Mouse (Mus musculus) liver, embryonic 15.5 days (tissue): ENCODE measurements around the gene Uqcrq. TPM values are rescaled to one million over a fixed set of nuclear protein-coding genes. Genes with fewer than 3 reads are reported as not detected.

Experiments
- ATAC-seq: fragments of 200-750 bp; cut with Nextera tagmentation; 2 replicates; pipeline ENCODE4 v1.8.0; 2017; ENCODE audit warnings: moderate number of reproducible peaks, mild to moderate bottlenecking, moderate library complexity; ENCODE audit not compliant: insufficient read depth
- H3K27ac ChIP-seq: fragments of 300-500 bp; sonication (generic); replicated peaks from 2 replicates; pipeline ENCODE4 v1.5.1; 2015; ENCODE audit warnings: mild to moderate bottlenecking, inconsistent platforms
- H3K27me3 ChIP-seq: fragments of 300-500 bp; sonication (generic); 2 replicates; pipeline ENCODE4 v1.6.1; 2015; ENCODE audit warnings: mild to moderate bottlenecking, inconsistent platforms
- H3K36me3 ChIP-seq: fragments of 300-500 bp; sonication (generic); replicated peaks from 2 replicates; pipeline ENCODE4 v1.6.1; 2015; ENCODE audit warnings: moderate library complexity, mild to moderate bottlenecking, inconsistent platforms
- H3K4me1 ChIP-seq: fragments of 300-500 bp; sonication (generic); replicated peaks from 2 replicates; pipeline ENCODE4 v1.6.1; 2015; ENCODE audit warnings: inconsistent platforms
- H3K4me2 ChIP-seq: fragments of 300-500 bp; sonication (generic); 2 replicates; pipeline ENCODE4 v1.6.1; 2015; ENCODE audit warnings: moderate library complexity, mild to moderate bottlenecking, inconsistent platforms
- H3K4me3 ChIP-seq: fragments of 300-500 bp; sonication (generic); replicated peaks from 2 replicates; pipeline ENCODE4 v1.5.1; 2015; ENCODE audit warnings: mild to moderate bottlenecking, inconsistent platforms
- H3K9ac ChIP-seq: fragments of 300-500 bp; sonication (generic); 2 replicates; pipeline ENCODE4 v1.6.1; 2015; ENCODE audit warnings: moderate library complexity, mild to moderate bottlenecking, inconsistent platforms
- H3K9me3 ChIP-seq: fragments of 300-500 bp; sonication (generic); replicated peaks from 2 replicates; pipeline ENCODE4 v1.6.1; 2016; ENCODE audit warnings: inconsistent platforms
- WGBS: fragments of 180-500 bp; shearing (Covaris S2); methylation state at CpG from one replicate; pipeline ENCODE4 v1.1.7; 2015; ENCODE audit warnings: mixed read lengths; ENCODE audit not compliant: insufficient replicate concordance; 5-methylcytosine and 5-hydroxymethylcytosine counted together
- polyA plus RNA-seq: library from polyadenylated mRNA; unstranded; fragments of >200 nt; fragmentation: Nextera tagmentation; extraction: Ambion mirVana; gene quantifications from 2 replicates; pipeline ENCODE4 v1.2.1, GENCODE M21; 2015

Gene Uqcrq
- polyA plus RNA-seq, 1 experiment from 2014 or later: 512 TPM

DNA sequence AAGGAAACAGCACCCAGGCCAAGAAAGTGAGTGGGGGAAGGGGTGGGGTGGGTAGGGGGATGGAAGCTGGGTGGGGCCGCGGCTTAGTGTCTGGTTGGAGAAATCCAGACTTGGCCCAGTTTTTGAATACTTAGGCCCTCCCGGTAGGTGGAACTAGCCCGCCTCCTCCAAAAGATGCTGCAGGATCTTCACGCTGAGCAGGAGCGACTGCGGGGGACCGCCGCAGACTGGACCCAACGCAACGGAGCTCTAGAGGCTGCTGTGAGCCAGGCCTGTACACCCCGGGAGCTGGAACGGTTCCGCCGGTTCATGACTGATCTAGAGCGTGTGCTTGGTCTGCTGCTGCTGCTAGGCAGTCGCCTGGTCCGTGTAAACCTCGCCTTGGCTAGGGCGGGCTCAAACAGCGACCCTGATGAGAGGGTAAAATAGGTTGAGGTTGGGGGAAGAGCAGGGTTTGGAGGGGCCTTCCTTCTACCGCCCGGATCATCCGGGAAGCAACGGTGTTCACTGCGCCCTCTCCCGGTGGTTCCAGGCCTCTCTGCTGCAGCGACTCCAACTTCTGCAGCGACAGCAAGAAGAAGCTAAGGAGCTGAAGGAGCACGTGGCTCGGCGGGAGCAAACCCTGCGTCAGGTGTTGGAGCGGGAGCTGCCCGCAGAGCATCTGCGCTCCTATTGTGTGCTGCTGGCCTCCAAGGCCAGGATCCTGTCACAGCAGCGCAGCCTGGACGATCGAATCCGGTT lies 35.8 kb upstream of the Uqcrq start:
- peak overlapping the region; percentile 35 for H3K4me2 ChIP-seq
- H3K36me3 ChIP-seq: no peaks in the 10 kb centered on the region
- peaks cover 89% of the 10 kb centered on the region for H3K27me3 ChIP-seq
- 15% methylated on average over 40 of the region's 40 CpGs for WGBS
- peaks cover 31% of the 10 kb centered on the region for H3K4me1 ChIP-seq
- peak overlapping the region; percentile 9; the same call in 1 of the 2 replicates for H3K4me3 ChIP-seq
- ATAC-seq: peak; percentile 11; the same call in 1 of the 2 replicates
- no peak overlapping the region for H3K9ac ChIP-seq
- H3K9me3 ChIP-seq: no peaks in the 10 kb centered on the region
- no peak overlapping the region for H3K27ac ChIP-seq

DNA sequence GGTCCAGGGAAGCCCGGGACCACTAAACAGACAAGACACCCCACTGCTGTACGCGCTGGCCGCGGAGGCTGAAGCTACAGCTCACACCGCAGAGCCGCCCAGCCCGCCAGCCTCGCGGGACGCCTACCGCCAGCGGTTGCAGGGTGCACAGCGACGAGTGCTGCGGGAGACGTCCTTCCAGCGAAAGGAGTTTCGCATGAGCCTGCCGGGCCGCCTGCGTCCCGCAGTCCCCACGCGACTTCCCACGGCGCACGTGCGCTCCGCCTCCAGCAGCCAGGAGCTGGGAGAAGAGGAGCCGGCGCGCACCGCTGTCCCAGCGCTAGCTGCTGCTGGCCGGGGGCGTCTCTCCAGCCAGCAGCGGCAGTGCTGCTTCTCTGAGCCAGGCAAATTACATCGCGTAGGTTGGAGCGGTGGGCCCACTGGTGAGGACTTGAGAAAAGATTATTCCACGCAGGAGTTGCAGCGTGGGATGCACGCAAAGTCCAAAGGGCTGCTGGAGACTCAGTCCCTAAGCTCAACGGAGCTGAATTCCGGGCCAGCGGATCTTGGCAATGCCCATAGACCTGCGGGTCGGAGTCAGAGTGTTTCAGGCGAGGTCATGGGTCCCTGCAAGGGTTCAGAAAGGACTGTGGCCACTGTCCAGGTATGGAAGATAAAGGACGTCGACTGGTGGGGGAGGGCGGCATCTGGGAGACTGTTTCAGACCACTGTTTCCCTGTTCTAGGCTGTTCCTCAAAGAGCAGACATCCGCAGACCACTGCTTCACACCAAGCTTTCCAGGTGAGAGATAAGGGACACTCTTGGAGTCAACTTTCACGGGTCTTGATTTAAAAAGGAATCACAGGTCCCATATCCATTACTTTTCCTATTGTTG lies 33.2 kb upstream of the Uqcrq start:
- Histone ChIP-seq H3K36me3 (no peaks in the 10 kb centered on the region), H3K27me3 (peaks cover 80% of the 10 kb centered on the region), H3K9me3 (no peaks in the 10 kb centered on the region), H3K4me3 (peak overlapping the region; percentile 26; the same call in 1 of the 2 replicates), H3K4me2 (peak overlapping the region; percentile 57), H3K27ac (no peak overlapping the region), H3K4me1 (peaks cover 29% of the 10 kb centered on the region), H3K9ac (no peak overlapping the region)
- WGBS: 7% methylated on average over 55 of the region's 55 CpGs
- no peak for ATAC-seq

DNA sequence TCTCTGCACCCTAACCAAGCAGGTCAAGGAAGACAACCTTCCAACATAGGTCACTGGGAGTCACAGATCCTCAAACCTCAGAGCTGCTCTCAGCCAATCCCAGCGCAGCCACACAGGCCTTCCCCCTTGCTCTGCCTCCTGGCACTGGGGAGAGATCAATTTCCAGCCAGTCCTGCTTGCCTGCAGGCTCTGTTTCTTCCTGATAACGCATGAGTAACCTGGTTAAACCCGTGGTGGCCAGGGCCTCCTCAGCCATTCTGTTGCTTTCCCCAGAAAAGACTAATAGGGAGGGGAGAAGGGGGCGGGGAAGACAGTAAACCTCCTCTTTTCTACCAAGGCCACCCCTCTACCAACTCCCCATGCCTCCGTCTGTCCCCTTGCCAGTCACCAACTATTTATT lies 31.1 kb upstream of the Uqcrq start:
- Histone ChIP-seq H3K36me3 (no peaks in the 10 kb centered on the region), H3K9ac (no peak overlapping the region), H3K4me3 (no peak overlapping the region), H3K9me3 (no peaks in the 10 kb centered on the region), H3K4me1 (peaks cover 39% of the 10 kb centered on the region), H3K27me3 (peaks cover 90% of the 10 kb centered on the region), H3K4me2 (no peak overlapping the region), H3K27ac (no peak overlapping the region)
- 7% methylated on average over 5 of the region's 5 CpGs for WGBS
- peak; percentile 22; the same call in 1 of the 2 replicates for ATAC-seq

DNA sequence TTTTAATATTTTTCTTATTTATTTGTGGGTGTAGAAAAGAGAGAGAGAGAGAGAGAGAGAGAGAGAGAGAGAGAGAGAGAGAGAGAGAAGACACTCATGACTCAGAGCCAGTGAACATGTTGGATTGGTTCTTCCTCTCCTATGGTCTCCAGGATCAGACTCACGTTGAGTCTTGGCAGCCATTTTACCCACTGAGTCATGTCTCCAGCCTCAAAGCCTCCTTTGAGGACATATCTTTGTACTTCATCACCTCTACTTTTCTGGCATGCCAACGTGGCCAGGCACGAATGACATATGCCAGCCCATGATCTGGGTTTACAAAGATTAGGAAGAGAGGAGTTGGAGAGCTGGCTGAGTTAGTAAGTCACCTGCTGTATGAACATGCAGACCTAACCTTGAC lies 29.6 kb upstream of the Uqcrq start:
- ATAC-seq: no peak

DNA sequence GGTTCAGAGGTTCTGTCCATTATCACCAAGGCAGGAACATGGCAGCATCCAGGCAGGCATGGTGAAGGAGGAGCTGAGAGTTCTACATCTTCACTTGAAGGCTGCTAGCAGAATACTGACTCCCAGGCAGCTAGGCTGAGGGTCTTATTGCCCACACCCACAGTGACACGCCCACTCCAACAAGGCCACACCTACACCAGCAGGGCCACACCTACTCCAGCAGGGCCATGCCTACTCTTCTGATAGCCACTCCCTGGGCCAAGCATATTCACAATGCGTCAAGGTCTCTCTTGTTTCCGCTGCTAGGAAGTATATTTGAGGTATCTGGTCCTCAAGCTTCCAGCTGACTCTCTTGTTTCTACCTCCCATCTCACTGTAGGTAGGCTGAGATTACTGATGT lies 28.4 kb upstream of the Uqcrq start:
- H3K4me1 ChIP-seq: peaks cover 33% of the 10 kb centered on the region

More for the DNA sequence above, 29.6 kb upstream of the Uqcrq start:
- Histone ChIP-seq H3K27me3 (peaks cover 90% of the 10 kb centered on the region), H3K9me3 (no peaks in the 10 kb centered on the region), H3K27ac (no peak overlapping the region), H3K4me1 (peaks cover 34% of the 10 kb centered on the region), H3K9ac (no peak overlapping the region), H3K36me3 (no peaks in the 10 kb centered on the region), H3K4me2 (no peak overlapping the region), H3K4me3 (no peak overlapping the region)
- 61% methylated on average over 3 of the region's 3 CpGs for WGBS

DNA sequence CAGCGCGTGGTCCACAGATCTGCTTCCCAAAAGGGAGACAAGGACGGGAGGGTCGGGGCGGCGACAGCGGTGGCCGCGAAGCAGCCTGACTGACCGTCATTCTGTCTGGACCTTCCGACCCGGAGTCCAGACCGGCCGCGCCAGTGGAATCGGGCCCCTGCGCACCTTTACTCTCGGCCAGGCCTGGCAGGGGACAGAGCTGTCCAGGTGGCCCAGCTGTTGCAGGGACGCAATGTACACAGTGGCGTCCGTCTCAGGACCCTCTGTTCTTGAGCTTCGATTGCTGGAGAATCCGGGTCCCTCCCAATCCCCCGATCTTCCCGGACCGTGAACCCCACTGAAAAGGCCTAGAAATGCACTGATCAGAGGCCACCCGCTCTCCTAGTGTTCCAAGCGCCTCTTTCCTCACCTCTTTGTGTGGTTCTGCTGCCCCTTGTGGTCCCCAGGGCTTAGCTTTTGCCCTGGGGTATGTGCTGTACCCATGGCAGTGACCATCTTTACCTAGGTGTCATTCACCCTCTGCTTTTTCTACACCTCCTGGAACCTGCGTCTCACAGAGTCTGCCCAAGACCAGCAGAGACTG lies 26.8 kb upstream of the Uqcrq start:
- peak; percentile 49 for ATAC-seq
- WGBS: 9% methylated on average over 29 of the region's 29 CpGs
- Histone ChIP-seq H3K27ac (peak overlapping the region; percentile 61), H3K4me1 (peaks cover 23% of the 10 kb centered on the region), H3K4me3 (peak overlapping the region; percentile 57), H3K27me3 (peaks cover 69% of the 10 kb centered on the region), H3K36me3 (no peaks in the 10 kb centered on the region), H3K4me2 (peak overlapping the region; percentile 64), H3K9me3 (no peaks in the 10 kb centered on the region), H3K9ac (peak overlapping the region; percentile 37; the same call in 1 of the 2 replicates)

More for the DNA sequence above, 28.4 kb upstream of the Uqcrq start:
- no peak for ATAC-seq
- Histone ChIP-seq H3K27me3 (peaks cover 84% of the 10 kb centered on the region), H3K27ac (no peak overlapping the region), H3K4me3 (no peak overlapping the region), H3K4me2 (no peak overlapping the region), H3K36me3 (no peaks in the 10 kb centered on the region), H3K9me3 (no peaks in the 10 kb centered on the region), H3K9ac (no peak overlapping the region)
- WGBS: 49% methylated on average over 3 of the region's 3 CpGs

DNA sequence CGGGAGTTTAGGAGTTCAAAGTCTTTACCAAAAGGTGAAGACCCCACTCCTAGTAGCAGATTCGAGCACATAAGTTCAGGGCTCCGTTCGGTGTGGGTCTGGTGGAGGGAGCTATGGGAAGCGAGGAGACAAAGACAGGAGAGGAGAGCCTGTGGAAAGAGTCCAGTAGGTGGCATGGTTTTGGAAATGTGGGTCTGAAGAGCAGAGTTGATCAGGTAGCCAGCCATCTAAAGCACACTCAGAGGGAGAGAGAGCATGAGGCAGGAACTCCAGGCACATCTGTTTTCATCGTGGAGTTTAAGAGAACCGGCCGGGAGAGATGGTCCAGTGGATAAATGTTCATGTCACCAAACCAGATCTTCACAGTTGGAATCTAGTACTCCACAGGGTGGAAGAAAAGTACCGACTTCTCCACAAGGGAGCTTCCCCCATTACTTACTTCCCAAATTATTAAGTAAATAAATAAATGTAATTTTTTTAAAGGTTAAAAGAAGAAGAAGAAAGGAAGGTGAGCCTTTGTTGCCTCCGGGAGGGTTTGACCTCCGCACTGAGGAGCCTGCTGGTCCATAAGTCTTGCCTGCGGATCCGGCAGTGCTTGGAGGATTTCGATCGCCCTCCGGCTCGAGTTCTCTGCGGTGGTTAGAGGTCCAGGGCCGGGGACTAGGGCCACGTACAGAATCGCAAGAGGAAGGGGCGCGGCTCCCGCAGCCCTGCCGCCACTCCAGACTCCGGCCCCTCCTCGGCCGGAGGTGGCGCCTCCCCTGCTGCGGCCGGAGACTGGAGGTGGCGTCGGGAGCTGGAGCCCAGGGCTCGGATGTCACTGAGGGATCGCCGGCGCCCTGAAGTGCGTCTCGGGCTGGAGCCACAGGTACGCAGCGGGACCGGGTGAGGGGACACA lies 26.1 kb upstream of the Uqcrq start, which contains the start of the genes Gm10447 and Shroom1:
TSS of gene Gm10447 (minus strand) at position 637 of the 898 bp plus-strand sequence.
TSS of gene Shroom1 (plus strand) at position 732 of the 898 bp plus-strand sequence.
- Histone ChIP-seq H3K4me3 (peak within 1 kb of the TSS; percentile 57), H3K4me1 (peaks cover 18% of the 10 kb centered on the region), H3K4me2 (peak within 1 kb of the TSS; percentile 64), H3K27me3 (peaks cover 62% of the 10 kb centered on the region), H3K9ac (peak within 1 kb of the TSS; percentile 37; the same call in 1 of the 2 replicates), H3K36me3 (no peaks in the 10 kb centered on the region), H3K9me3 (no peaks in the 10 kb centered on the region), H3K27ac (peak within 1 kb of the TSS; percentile 61)
- peak; percentile 78 for ATAC-seq
- WGBS: 4% methylated on average over 42 of the region's 42 CpGs

DNA sequence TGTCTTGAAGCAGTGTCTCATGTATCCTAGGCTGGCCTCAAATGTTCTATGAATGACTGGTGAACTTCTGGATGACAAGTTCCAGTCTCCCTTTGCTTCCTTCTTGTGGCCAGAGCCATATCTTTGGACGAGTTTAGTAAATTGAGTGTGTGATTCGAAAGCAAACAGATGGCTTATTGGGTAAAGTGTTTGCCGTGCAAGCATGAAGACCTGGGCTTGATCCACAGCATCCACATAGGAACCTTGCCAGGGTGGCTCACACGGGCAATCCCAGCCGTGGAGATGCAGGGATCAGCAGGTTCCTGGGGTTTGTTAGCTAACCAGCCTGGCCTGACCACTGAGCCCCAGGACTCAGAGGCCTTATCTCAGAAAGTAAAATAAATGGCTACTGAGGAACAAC lies 22.4 kb upstream of the Uqcrq start:
- H3K27ac ChIP-seq: no peak overlapping the region
- H3K9me3 ChIP-seq: no peaks in the 10 kb centered on the region
- no peaks in the 10 kb centered on the region for H3K36me3 ChIP-seq
- H3K27me3 ChIP-seq: peaks cover 55% of the 10 kb centered on the region
- no peak overlapping the region for H3K9ac ChIP-seq
- 63% methylated on average over 5 of the region's 5 CpGs for WGBS
- no peak for ATAC-seq
- H3K4me2 ChIP-seq: no peak overlapping the region
- H3K4me1 ChIP-seq: peaks cover 22% of the 10 kb centered on the region
- H3K4me3 ChIP-seq: no peak overlapping the region

DNA sequence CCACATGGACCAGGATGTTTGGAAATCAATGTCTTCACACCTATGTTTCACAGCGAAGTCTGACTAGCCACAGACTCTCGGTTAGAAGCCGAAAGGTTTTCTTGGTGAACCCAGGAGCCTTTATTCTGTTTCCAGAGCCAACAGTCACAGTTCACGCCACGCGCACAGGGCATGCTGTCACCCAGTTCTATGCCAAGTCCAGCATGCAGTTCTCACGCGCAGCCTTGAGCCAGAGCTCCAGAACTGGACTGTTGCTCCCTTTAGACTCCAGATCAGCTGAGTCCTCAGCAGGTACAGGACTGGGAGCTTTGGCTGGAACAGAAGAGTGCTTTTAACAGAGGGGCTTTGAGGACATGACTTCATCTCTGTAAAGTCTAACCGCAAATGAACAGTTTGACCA lies 21.8 kb upstream of the Uqcrq start:
- no peak for ATAC-seq
- Histone ChIP-seq H3K4me1 (peaks cover 16% of the 10 kb centered on the region), H3K36me3 (no peaks in the 10 kb centered on the region), H3K27me3 (peaks cover 49% of the 10 kb centered on the region), H3K9ac (no peak overlapping the region), H3K4me3 (no peak overlapping the region), H3K4me2 (no peak overlapping the region), H3K9me3 (no peaks in the 10 kb centered on the region), H3K27ac (no peak overlapping the region)
- 80% methylated on average over 9 of the region's 9 CpGs for WGBS

DNA sequence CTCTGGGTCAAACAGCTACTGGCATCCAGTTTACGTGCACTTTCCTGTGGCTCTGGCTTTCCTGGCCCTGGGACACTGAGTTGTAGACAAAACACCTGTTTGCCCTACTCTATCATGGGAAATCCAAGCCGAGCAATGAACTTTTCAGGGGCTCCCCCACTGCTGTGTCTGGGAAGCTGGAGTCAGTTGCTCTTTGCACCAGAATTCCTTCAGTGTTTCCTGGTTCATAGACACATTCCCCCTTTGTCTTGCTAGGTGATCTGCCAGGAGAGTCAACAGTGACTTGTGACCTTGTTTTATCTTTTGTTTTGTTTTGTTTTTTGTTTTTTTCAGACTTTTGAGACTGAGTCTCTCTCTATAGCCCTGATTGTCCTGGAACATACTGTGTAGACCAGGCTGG lies 20.7 kb upstream of the Uqcrq start:
- Histone ChIP-seq H3K36me3 (no peaks in the 10 kb centered on the region), H3K27me3 (peaks cover 39% of the 10 kb centered on the region), H3K4me3 (no peak overlapping the region), H3K4me2 (no peak overlapping the region), H3K27ac (no peak overlapping the region), H3K4me1 (peaks cover 12% of the 10 kb centered on the region), H3K9ac (no peak overlapping the region), H3K9me3 (no peaks in the 10 kb centered on the region)
- 58% methylated on average over 2 of the region's 2 CpGs for WGBS
- ATAC-seq: no peak
